Mouse (Mus musculus) myocyte (in vitro differentiated cells): ENCODE results near the gene Txnrd1. TPM values are rescaled to one million over a fixed set of nuclear protein-coding genes. Genes with fewer than 3 reads are reported as not detected.
A peak's percentile ranks its signal among the peaks of the same experiment; 100 is the strongest.

Experiments
- H3K27me3 ChIP-seq: one replicate; pipeline ENCODE4 v1.6.1; 2011; ENCODE audit not compliant: control insufficient read depth, insufficient read depth, insufficient read length
- H3K36me3 ChIP-seq: one replicate; pipeline ENCODE4 v1.6.1; 2011; ENCODE audit not compliant: control insufficient read depth, insufficient read depth
- H3K4me2 ChIP-seq: one replicate; pipeline ENCODE4 v1.6.1; 2011; ENCODE audit warnings: low read depth, control low read depth
- H3K4me3 ChIP-seq: one replicate; pipeline ENCODE4 v1.5.1; 2011; ENCODE audit warnings: mild to moderate bottlenecking, control low read depth, moderate library complexity
- H3K79me2 ChIP-seq: one replicate; pipeline ENCODE4 v1.6.1; 2011; ENCODE audit not compliant: control insufficient read depth, insufficient read depth
- H3ac ChIP-seq: one replicate; pipeline ENCODE4 v1.6.1; 2011; ENCODE audit not compliant: control insufficient read depth, insufficient read length
- CEBPB ChIP-seq: IDR thresholded peaks from 2 replicates; pipeline ENCODE4 v1.6.1; 2011; ENCODE audit warnings: mild to moderate bottlenecking, moderate library complexity; ENCODE audit not compliant: poor library complexity, insufficient read depth, severe bottlenecking
- E2F4 ChIP-seq: IDR thresholded peaks from one replicate; pipeline ENCODE4 v1.6.1; 2011; ENCODE audit warnings: mild to moderate bottlenecking, control low read depth, moderate library complexity; ENCODE audit not compliant: insufficient read depth
- MAX ChIP-seq: IDR thresholded peaks from one replicate; pipeline ENCODE4 v1.6.1; 2011; ENCODE audit warnings: low read depth, mild to moderate bottlenecking, control low read depth
- MYOD1 ChIP-seq, 3 experiments: IDR thresholded peaks; one replicate each; pipeline ENCODE4 v1.6.1; 2011; ENCODE audit warnings: control low read depth in 2 of 3, low read depth in 2 of 3, mild to moderate bottlenecking in 2 of 3, moderate library complexity in 1 of 3; ENCODE audit not compliant: insufficient read length in 2 of 3, control insufficient read depth in 1 of 3
- MYOG ChIP-seq, 3 experiments: IDR thresholded peaks; one replicate each; pipeline ENCODE4 v1.6.1; 2011; ENCODE audit warnings: control low read depth in 2 of 3, low read depth in 2 of 3, mild to moderate bottlenecking in 2 of 3; ENCODE audit not compliant: insufficient read length in 2 of 3, control insufficient read depth in 1 of 3, insufficient read depth in 1 of 3
- POLR2A ChIP-seq: IDR thresholded peaks from one replicate; pipeline ENCODE4 v1.6.1; 2011; ENCODE audit warnings: low read depth, mild to moderate bottlenecking, control low read depth, moderate library complexity; ENCODE audit not compliant: insufficient read length
- POLR2AphosphoS2 ChIP-seq: IDR thresholded peaks from one replicate; pipeline ENCODE4 v1.6.1; 2011; ENCODE audit warnings: low read depth, control low read depth; ENCODE audit not compliant: insufficient read length
- REST ChIP-seq: IDR thresholded peaks from one replicate; pipeline ENCODE4 v1.6.1; 2011; ENCODE audit warnings: mild to moderate bottlenecking, control low read depth, moderate library complexity; ENCODE audit not compliant: insufficient read depth, insufficient read length
- SRF ChIP-seq: IDR thresholded peaks from one replicate; pipeline ENCODE4 v1.6.1; 2011; ENCODE audit warnings: low read depth; ENCODE audit not compliant: control insufficient read depth, insufficient read length
- TCF12 ChIP-seq: IDR thresholded peaks from one replicate; pipeline ENCODE4 v1.6.1; 2011; ENCODE audit warnings: mild to moderate bottlenecking, control low read depth; ENCODE audit not compliant: poor library complexity, insufficient read depth, severe bottlenecking
- TCF3 ChIP-seq: IDR thresholded peaks from one replicate; pipeline ENCODE4 v1.6.1; 2011; ENCODE audit warnings: low read depth, control low read depth; ENCODE audit not compliant: insufficient read length
- USF1 ChIP-seq: IDR thresholded peaks from one replicate; pipeline ENCODE4 v1.6.1; 2011; ENCODE audit warnings: low read depth, mild to moderate bottlenecking, control low read depth, moderate library complexity
- polyA plus RNA-seq: library from polyadenylated mRNA; unstranded; fragments of >200 nt; fragmentation: generic; extraction: Trizol; gene quantifications from one replicate; pipeline ENCODE4 v1.2.1, GENCODE M21; 2012; ENCODE audit warnings: missing spikeins

The Txnrd1 gene
- polyA plus RNA-seq, 1 experiment, result 77.0 TPM

GRCm38 (mm10) chr10:82804396-82804795 is 29.4 kb upstream of the Txnrd1 start:
- Histone ChIP-seq H3K79me2 (no peaks in the 10 kb centered on the region), H3K27me3 (no peaks in the 10 kb centered on the region), H3K4me2 (peak overlapping the region; percentile 24), H3K4me3 (no peak overlapping the region), H3K36me3 (no peaks in the 10 kb centered on the region), H3ac (no peak overlapping the region)
- TF ChIP-seq USF1 (no peak), E2F4 (no peak), TCF12 (no peak), POLR2AphosphoS2 (no peak), SRF (no peak), CEBPB (0 out of 2 replicates have a peak, but pooled peaks have one; percentile 19), MAX (no peak), MYOD1 (IDR thresholded peaks at IDR 0.05; ENCODE audit: control insufficient read depth in 1 of 3, insufficient read length in 2 of 3, low read depth in 2 of 3) (peak in 1 of 3 experiments; percentile 34), REST (no peak), TCF3 (no peak), MYOG (IDR thresholded peaks at IDR 0.05; ENCODE audit: control insufficient read depth in 1 of 3, insufficient read depth in 1 of 3, insufficient read length in 2 of 3, low read depth in 2 of 3) (peak in 1 of 3 experiments; percentile 1), POLR2A (no peak)

GRCm38 (mm10) chr10:82805111-82805510 is 28.6 kb upstream of the Txnrd1 start:
- H3K36me3 ChIP-seq, result no peaks in the 10 kb centered on the region
- no peak overlapping the region for H3K4me2 ChIP-seq
- no peaks in the 10 kb centered on the region for H3K27me3 ChIP-seq
- TF ChIP-seq POLR2A, result no peak
- TF ChIP-seq TCF12, result no peak
- TF ChIP-seq REST, result no peak
- TF ChIP-seq MYOD1 (IDR thresholded peaks at IDR 0.05; ENCODE audit: control insufficient read depth in 1 of 3, insufficient read length in 2 of 3, low read depth in 2 of 3), result no peak
- TF ChIP-seq E2F4, result no peak
- TF ChIP-seq MAX, result no peak
- no peak for TF ChIP-seq MYOG (IDR thresholded peaks at IDR 0.05; ENCODE audit: control insufficient read depth in 1 of 3, insufficient read depth in 1 of 3, insufficient read length in 2 of 3, low read depth in 2 of 3)
- no peak for TF ChIP-seq USF1
- no peak overlapping the region for H3K4me3 ChIP-seq
- H3K79me2 ChIP-seq, result no peaks in the 10 kb centered on the region
- no peak overlapping the region for H3ac ChIP-seq

GRCm38 (mm10) chr10:82806414-82806813 is 27.3 kb upstream of the Txnrd1 start:
- no peak overlapping the region for H3ac ChIP-seq
- no peaks in the 10 kb centered on the region for H3K27me3 ChIP-seq
- H3K4me3 ChIP-seq, result no peak overlapping the region
- no peaks in the 10 kb centered on the region for H3K36me3 ChIP-seq
- no peak for TF ChIP-seq MAX
- TF ChIP-seq SRF, result no peak
- TF ChIP-seq POLR2A, result no peak
- no peak for TF ChIP-seq TCF12
- no peak overlapping the region for H3K4me2 ChIP-seq
- H3K79me2 ChIP-seq, result no peaks in the 10 kb centered on the region

GRCm38 (mm10) chr10:82807238-82807637 is 26.5 kb upstream of the Txnrd1 start:
- H3K27me3 ChIP-seq, result no peaks in the 10 kb centered on the region
- H3ac ChIP-seq, result no peak overlapping the region
- H3K4me2 ChIP-seq, result no peak overlapping the region
- no peaks in the 10 kb centered on the region for H3K36me3 ChIP-seq
- no peak for TF ChIP-seq E2F4
- TF ChIP-seq POLR2A, result no peak
- H3K4me3 ChIP-seq, result no peak overlapping the region
- no peaks in the 10 kb centered on the region for H3K79me2 ChIP-seq

GRCm38 (mm10) chr10:82808155-82808554 is 25.6 kb upstream of the Txnrd1 start:
- no peak overlapping the region for H3K4me2 ChIP-seq
- TF ChIP-seq SRF (no peak), REST (no peak), USF1 (no peak)
- H3K4me3 ChIP-seq, result no peak overlapping the region
- no peak overlapping the region for H3ac ChIP-seq
- no peaks in the 10 kb centered on the region for H3K36me3 ChIP-seq
- no peaks in the 10 kb centered on the region for H3K79me2 ChIP-seq
- no peaks in the 10 kb centered on the region for H3K27me3 ChIP-seq

- H3K27me3 ChIP-seq, result no peaks in the 10 kb centered on the region
- no peak overlapping the region for H3K4me2 ChIP-seq
- no peak for TF ChIP-seq USF1
- no peak for TF ChIP-seq E2F4
- no peak for TF ChIP-seq POLR2A
- no peak for TF ChIP-seq MYOD1 (IDR thresholded peaks at IDR 0.05; ENCODE audit: control insufficient read depth in 1 of 3, insufficient read length in 2 of 3, low read depth in 2 of 3)
- no peak for TF ChIP-seq REST
- TF ChIP-seq POLR2AphosphoS2, result no peak
- no peak for TF ChIP-seq SRF
- TF ChIP-seq TCF12, result no peak
- no peak for TF ChIP-seq CEBPB
- TF ChIP-seq MYOG (IDR thresholded peaks at IDR 0.05; ENCODE audit: control insufficient read depth in 1 of 3, insufficient read depth in 1 of 3, insufficient read length in 2 of 3, low read depth in 2 of 3), result no peak
- H3K79me2 ChIP-seq, result no peaks in the 10 kb centered on the region
- H3K4me3 ChIP-seq, result no peak overlapping the region
- H3K36me3 ChIP-seq, result no peaks in the 10 kb centered on the region
- no peak overlapping the region for H3ac ChIP-seq
These were observed 24.9 kb upstream of the Txnrd1 start for GRCm38 (mm10) chr10:82808891-82809290.
